Mouse (Mus musculus) hindbrain, embryonic 10.5 days (tissue): ENCODE measurements at regions not wholly inside any gene's neighbourhood (a gene's known extent, or its start where the extent isn't known, plus 50 kb on each side); places are given as distances from the start of the nearest gene placed in this dataset.

Experiments used
- DNase-seq: peaks from one replicate; pipeline ENCODE4 v3.0.0-alpha.2; 2017; ENCODE audit warnings: low spot score
- H3K27ac ChIP-seq: fragments of 300-500 bp; sonication (generic); 2 replicates; pipeline ENCODE4 v1.5.1; 2016; ENCODE audit warnings: mild to moderate bottlenecking, moderate library complexity
- H3K27me3 ChIP-seq: fragments of 300-500 bp; sonication (generic); 2 replicates; pipeline ENCODE4 v1.6.1; 2016; ENCODE audit warnings: mild to moderate bottlenecking; ENCODE audit not compliant: poor library complexity, insufficient read depth, severe bottlenecking
- H3K36me3 ChIP-seq: fragments of 300-500 bp; sonication (generic); 2 replicates; pipeline ENCODE4 v1.6.1; 2016; ENCODE audit warnings: mild to moderate bottlenecking, moderate library complexity
- H3K4me1 ChIP-seq: fragments of 300-500 bp; sonication (generic); replicated peaks from 2 replicates; pipeline ENCODE4 v1.6.1; 2016; ENCODE audit warnings: mild to moderate bottlenecking
- H3K4me3 ChIP-seq: fragments of 300-500 bp; sonication (generic); 2 replicates; pipeline ENCODE4 v1.5.1; 2016; ENCODE audit warnings: mild to moderate bottlenecking, moderate library complexity
- H3K9me3 ChIP-seq: fragments of 300-500 bp; sonication (generic); 2 replicates; pipeline ENCODE4 v1.6.1; 2016; ENCODE audit warnings: mild to moderate bottlenecking, moderate library complexity
- WGBS: fragments of 180-500 bp; shearing (Covaris S2); methylation state at CpG from one replicate; pipeline ENCODE4 v1.1.7; 2016; 5-methylcytosine and 5-hydroxymethylcytosine counted together

GRCm38 (mm10) chr8:92147672-92148071 lies 209.8 kb upstream of the Irx5 start:
- Histone ChIP-seq H3K27me3 (no peaks in the 10 kb centered on the region), H3K4me3 (no peak overlapping the region), H3K4me1 (peaks cover 4% of the 10 kb centered on the region; the same call in 1 of the 2 replicates), H3K36me3 (no peaks in the 10 kb centered on the region), H3K27ac (no peak overlapping the region), H3K9me3 (0 out of 2 replicates have a peak, but pooled peaks cover 5% of the 10 kb centered on the region)
- 93% methylated on average over 3 of the region's 3 CpGs for WGBS
- DNase-seq: no peak

GRCm38 (mm10) chr8:92137091-92137882 lies 220.1 kb upstream of the Irx5 start:
- H3K36me3 ChIP-seq: no peaks in the 10 kb centered on the region
- H3K9me3 ChIP-seq: no peaks in the 10 kb centered on the region
- H3K27me3 ChIP-seq: peaks cover 39% of the 10 kb centered on the region
- 21% methylated on average over 17 of the region's 17 CpGs for WGBS
- H3K4me1 ChIP-seq: peaks cover 60% of the 10 kb centered on the region
- H3K27ac ChIP-seq: peak overlapping the region; percentile 70
- H3K4me3 ChIP-seq: no peak overlapping the region
- DNase-seq: peak; percentile 43

GRCm38 (mm10) chr8:92136413-92136812 lies 221.0 kb upstream of the Irx5 start:
- H3K4me1 ChIP-seq: peaks cover 62% of the 10 kb centered on the region
- peak; percentile 23 for DNase-seq
- no peaks in the 10 kb centered on the region for H3K9me3 ChIP-seq
- H3K36me3 ChIP-seq: no peaks in the 10 kb centered on the region
- peaks cover 44% of the 10 kb centered on the region for H3K27me3 ChIP-seq
- WGBS: 25% methylated on average over 13 of the region's 13 CpGs
- no peak overlapping the region for H3K4me3 ChIP-seq
- peak overlapping the region; percentile 87 for H3K27ac ChIP-seq

- peak overlapping the region; percentile 87 for H3K27ac ChIP-seq
- DNase-seq: peak; percentile 79
- 6% methylated on average over 5 of the region's 5 CpGs for WGBS
- H3K36me3 ChIP-seq: no peaks in the 10 kb centered on the region
- H3K9me3 ChIP-seq: no peaks in the 10 kb centered on the region
- H3K4me1 ChIP-seq: peaks cover 71% of the 10 kb centered on the region
- peaks cover 49% of the 10 kb centered on the region for H3K27me3 ChIP-seq
- H3K4me3 ChIP-seq: 0 out of 2 replicates have a peak overlapping the region, but pooled peaks have one; percentile 29
Observed at GRCm38 (mm10) chr8:92134434-92134833, 223.0 kb upstream of the Irx5 start.

GRCm38 (mm10) chr8:92133484-92134406 lies 223.7 kb upstream of the Irx5 start:
- peak; percentile 91 for DNase-seq
- Histone ChIP-seq H3K27me3 (peaks cover 55% of the 10 kb centered on the region), H3K36me3 (no peaks in the 10 kb centered on the region), H3K9me3 (no peaks in the 10 kb centered on the region), H3K4me1 (peaks cover 78% of the 10 kb centered on the region), H3K27ac (peak overlapping the region; percentile 87), H3K4me3 (peak overlapping the region; percentile 29)
- WGBS: 3% methylated on average over 24 of the region's 24 CpGs

- H3K4me1 ChIP-seq: peaks cover 81% of the 10 kb centered on the region
Observed at GRCm38 (mm10) chr8:92132949-92133348, 224.5 kb upstream of the Irx5 start.

GRCm38 (mm10) chr8:92132526-92132925 lies 224.9 kb upstream of the Irx5 start:
- H3K27ac ChIP-seq: peak overlapping the region; percentile 87
- peaks cover 78% of the 10 kb centered on the region for H3K4me1 ChIP-seq
- no peak overlapping the region for H3K4me3 ChIP-seq
- no peak for DNase-seq
- H3K36me3 ChIP-seq: no peaks in the 10 kb centered on the region
- peaks cover 57% of the 10 kb centered on the region for H3K27me3 ChIP-seq
- H3K9me3 ChIP-seq: no peaks in the 10 kb centered on the region
- 58% methylated on average over 5 of the region's 5 CpGs for WGBS

More at GRCm38 (mm10) chr8:92132949-92133348, 224.5 kb upstream of the Irx5 start:
- DNase-seq: no peak
- peak overlapping the region; percentile 29 for H3K4me3 ChIP-seq
- H3K36me3 ChIP-seq: no peaks in the 10 kb centered on the region
- peaks cover 56% of the 10 kb centered on the region for H3K27me3 ChIP-seq
- WGBS: 15% methylated on average over 4 of the region's 4 CpGs
- H3K9me3 ChIP-seq: no peaks in the 10 kb centered on the region
- H3K27ac ChIP-seq: peak overlapping the region; percentile 87

GRCm38 (mm10) chr8:92130025-92130557 lies 227.3 kb upstream of the Irx5 start:
- no peak for DNase-seq
- Histone ChIP-seq H3K4me1 (peaks cover 56% of the 10 kb centered on the region), H3K27me3 (peaks cover 62% of the 10 kb centered on the region), H3K4me3 (no peak overlapping the region), H3K9me3 (no peaks in the 10 kb centered on the region), H3K36me3 (no peaks in the 10 kb centered on the region), H3K27ac (0 out of 2 replicates have a peak overlapping the region, but pooled peaks have one; percentile 23)
- WGBS: 64% methylated on average over 8 of the region's 8 CpGs

- Histone ChIP-seq H3K27me3 (peaks cover 60% of the 10 kb centered on the region), H3K4me3 (no peak overlapping the region), H3K27ac (no peak overlapping the region), H3K4me1 (peaks cover 50% of the 10 kb centered on the region), H3K9me3 (no peaks in the 10 kb centered on the region), H3K36me3 (no peaks in the 10 kb centered on the region)
- no peak for DNase-seq
- WGBS: 70% methylated on average over 6 of the region's 6 CpGs
Observed at GRCm38 (mm10) chr8:92129241-92130015, 228.0 kb upstream of the Irx5 start.

GRCm38 (mm10) chr8:92125631-92126030 lies 231.8 kb upstream of the Irx5 start:
- Histone ChIP-seq H3K27me3 (peaks cover 73% of the 10 kb centered on the region), H3K27ac (no peak overlapping the region), H3K36me3 (no peaks in the 10 kb centered on the region), H3K9me3 (no peaks in the 10 kb centered on the region), H3K4me3 (no peak overlapping the region), H3K4me1 (peaks cover 27% of the 10 kb centered on the region)
- WGBS: 70% methylated on average over 3 of the region's 3 CpGs
- no peak for DNase-seq

- Histone ChIP-seq H3K36me3 (no peaks in the 10 kb centered on the region), H3K27me3 (peaks cover 75% of the 10 kb centered on the region), H3K4me3 (no peak overlapping the region), H3K4me1 (no peaks in the 10 kb centered on the region), H3K9me3 (no peaks in the 10 kb centered on the region), H3K27ac (no peak overlapping the region)
- DNase-seq: no peak
- whole genome bisulfite sequencing: 50% methylated on average over 2 of the region's 2 CpGs
Observed at GRCm38 (mm10) chr8:92121296-92121695, 236.1 kb upstream of the Irx5 start.
